Mouse (Mus musculus) embryonic fibroblast, embryonic 13.5 days (primary cell): ENCODE results near the gene Tjp3.

ENCODE experiments used
- CTCF ChIP-seq: IDR thresholded peaks from 2 replicates; pipeline ENCODE4 v1.5.1; 2011; ENCODE audit warnings: mild to moderate bottlenecking, control low read depth, low read length, moderate library complexity, borderline replicate concordance; ENCODE audit not compliant: insufficient read depth
- POLR2A ChIP-seq: IDR thresholded peaks from 2 replicates; pipeline ENCODE4 v1.6.1; 2011; ENCODE audit warnings: low read depth, mild to moderate bottlenecking, control low read depth, low read length, moderate library complexity

DNA sequence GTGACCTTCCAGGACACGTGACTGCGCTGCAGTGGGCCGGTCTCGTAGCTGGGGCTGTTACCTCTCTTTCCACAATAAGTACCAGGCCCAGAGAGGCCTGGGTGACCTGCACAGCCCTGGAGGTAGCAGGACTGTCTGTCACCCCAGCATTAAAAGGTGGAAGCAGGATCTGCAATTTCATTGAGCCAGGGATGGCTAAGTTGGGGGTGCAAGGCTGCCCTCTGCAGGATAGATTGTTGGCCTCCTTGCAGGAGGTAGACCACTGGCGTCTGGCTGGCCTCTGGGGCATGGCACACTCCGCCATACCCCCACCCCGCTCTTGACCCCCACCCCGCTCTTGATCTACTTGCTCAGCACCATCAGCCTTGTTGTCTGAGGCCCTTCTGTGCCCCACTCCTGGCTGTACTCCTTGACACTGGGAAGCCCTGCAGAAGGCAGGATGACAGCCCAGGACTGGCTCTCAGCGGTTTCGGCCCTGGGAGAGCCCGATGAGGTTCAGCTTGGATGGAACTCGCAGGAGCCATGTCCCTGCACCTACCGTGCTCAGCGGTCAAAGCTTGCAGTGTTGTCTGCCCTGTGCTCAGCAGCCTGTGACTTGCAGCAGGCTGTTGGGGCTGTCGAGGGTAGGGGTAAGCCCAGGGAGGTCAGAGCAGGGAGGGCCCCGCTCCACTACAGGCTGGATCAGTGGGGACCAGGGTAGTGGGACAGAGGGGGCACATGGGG is 25.1 kb upstream of the Tjp3 start:
- no peak for TF ChIP-seq POLR2A
- TF ChIP-seq CTCF: peak; percentile 60; the same call in 1 of the 2 replicates
